Mouse (Mus musculus) kidney, adult 10 weeks (tissue): ENCODE results near the gene Pkig. TPM values are rescaled to one million over a fixed set of nuclear protein-coding genes. Genes with fewer than 3 reads are reported as not detected.

Experiments
- polyA plus RNA-seq: library from polyadenylated mRNA; stranded (reverse); fragments of 350-450 nt; fragmentation: Illumina TruSeq; extraction: RNeasy Lipid Tissue Mini Kit (QIAGEN cat#74804); gene quantifications from one replicate; pipeline ENCODE4 v1.2.3, GENCODE M21; 2014; ENCODE audit warnings: low read depth, low replicate concordance

Gene Pkig
- polyA plus RNA-seq = 42.2 TPM

GRCm38 (mm10) chr2:163657975-163658886, at the start of gene Pkig:
Pkig (plus strand) TSS chr2:163658386.

GRCm38 (mm10) chr2:163644575-163645385, 13.4 kb upstream of the Pkig start, which contains the start of gene Serinc3:
Serinc3 (minus strand) TSS chr2:163645131.

GRCm38 (mm10) chr2:163749647-163750611, 91.7 kb downstream of the Pkig start, which contains the start of gene Ada:
Ada (minus strand) TSS chr2:163750239.

Other genes with a start within 250 kb of the Pkig start
- gene Oser1, start 233.7 kb upstream of the Pkig start, polyA plus RNA-seq = 39.3 TPM
- gene Gdap1l1, start 219.9 kb upstream of the Pkig start, polyA plus RNA-seq = not detected
- gene Fitm2, start 185.8 kb upstream of the Pkig start, polyA plus RNA-seq = 14.3 TPM
- gene R3hdml, start 166.1 kb upstream of the Pkig start, polyA plus RNA-seq = not detected
- gene Hnf4a, start 151.6 kb upstream of the Pkig start, polyA plus RNA-seq = 137 TPM
- gene Ttpal, start 56.1 kb upstream of the Pkig start, polyA plus RNA-seq = 17.0 TPM
- gene Serinc3, start 13.3 kb upstream of the Pkig start, polyA plus RNA-seq = 710 TPM
- 0.61 TPM for gene Ada, start 91.9 kb downstream of the Pkig start, polyA plus RNA-seq
- not detected for gene Ccn5, start 162.5 kb downstream of the Pkig start, polyA plus RNA-seq
- not detected for gene Kcnk15, start 195.3 kb downstream of the Pkig start, polyA plus RNA-seq